Mouse (Mus musculus) gastrocnemius, postnatal 36 days (tissue): Measurements from ENCODE around the gene 4930590J08Rik. TPM values are rescaled to one million over a fixed set of nuclear protein-coding genes. Genes with fewer than 3 reads are reported as not detected.

Source experiments
- DNase-seq, 2 experiments: peaks; one replicate each; pipeline ENCODE4 v3.0.0; 2022
- intact Hi-C: fragments of 180-260 bp; cut with DNase I; formaldehyde crosslinking; loops from one replicate; pipeline ENCODE4 v1.15.1; 2025
- total RNA-seq, 2 experiments: library from RNA; stranded (reverse); gene quantifications; 2 replicates each; pipeline ENCODE4 v1.2.3; 2021

4930590J08Rik gene
- total RNA-seq, 2 experiments from 2014 or later, result 0.81 to 1.1 TPM

DNA sequence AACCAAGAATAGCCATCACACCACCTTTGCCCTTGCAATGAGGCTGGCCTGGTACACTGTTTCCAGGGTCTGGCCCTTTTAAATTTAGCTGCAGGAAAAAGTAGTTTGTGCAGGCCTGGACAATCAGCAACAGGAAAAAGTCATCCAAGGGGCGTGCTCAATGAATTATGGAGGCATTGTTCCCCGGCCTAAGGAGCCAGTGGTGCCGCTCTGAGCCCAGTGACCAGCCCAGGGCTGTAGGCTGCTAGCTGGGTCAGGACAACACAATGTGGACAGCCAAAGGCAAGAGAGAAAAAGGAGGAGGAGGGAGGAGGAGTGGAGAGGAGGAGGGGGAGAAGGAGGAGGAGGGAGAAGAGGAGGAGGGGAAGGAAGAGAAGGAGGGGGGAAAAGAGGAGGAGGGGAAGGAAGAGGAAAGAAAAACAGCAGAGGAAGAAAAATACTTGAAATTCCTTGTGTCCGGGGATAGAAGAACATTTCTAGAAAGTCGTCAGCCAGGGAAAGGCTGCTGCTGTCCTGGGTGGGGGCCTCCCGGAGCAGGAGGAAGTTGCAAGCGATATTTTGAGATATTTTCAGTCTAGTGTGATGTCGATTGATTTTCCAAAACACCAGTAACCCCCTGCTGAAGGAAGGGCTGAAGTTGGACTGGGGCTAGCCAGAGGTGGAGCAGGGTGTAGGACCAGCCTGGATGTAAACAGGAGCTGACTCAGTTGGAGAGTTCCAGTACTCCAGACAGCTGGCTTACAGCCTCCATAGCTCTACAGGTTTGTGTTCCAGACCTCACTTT, 57.6 kb downstream of the 4930590J08Rik start:
- peak in 1 of 2 experiments; percentile 21 for DNase-seq

GRCm38 (mm10) chr6:91963429-91963828, 60.8 kb downstream of the 4930590J08Rik start:
- intact Hi-C loops, result no loop called here
- DNase-seq, result no peak

More for the DNA sequence above, 57.6 kb downstream of the 4930590J08Rik start:
- intact Hi-C loops, result no loop called here

DNA sequence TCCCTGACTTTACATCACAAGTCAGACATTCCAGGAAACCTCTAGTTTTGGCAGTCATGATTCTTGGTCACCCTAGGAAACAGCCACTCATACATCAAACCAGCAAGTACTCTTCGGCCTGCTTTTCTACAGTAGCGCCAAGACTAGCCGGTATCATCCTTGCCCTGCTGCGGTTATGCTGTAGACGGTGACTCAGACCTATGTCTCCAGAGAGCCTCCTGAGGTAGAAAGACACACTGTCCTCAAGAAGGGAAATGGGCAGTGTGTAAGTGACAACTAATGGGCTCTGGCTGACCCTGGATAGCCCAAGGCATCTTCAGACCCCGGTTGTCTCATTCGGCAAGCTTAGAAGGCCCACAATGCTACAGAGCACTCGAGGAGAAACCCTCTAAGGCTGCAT, 62.5 kb downstream of the 4930590J08Rik start:
- no peak for DNase-seq
- intact Hi-C loops, result no loop called here

DNA sequence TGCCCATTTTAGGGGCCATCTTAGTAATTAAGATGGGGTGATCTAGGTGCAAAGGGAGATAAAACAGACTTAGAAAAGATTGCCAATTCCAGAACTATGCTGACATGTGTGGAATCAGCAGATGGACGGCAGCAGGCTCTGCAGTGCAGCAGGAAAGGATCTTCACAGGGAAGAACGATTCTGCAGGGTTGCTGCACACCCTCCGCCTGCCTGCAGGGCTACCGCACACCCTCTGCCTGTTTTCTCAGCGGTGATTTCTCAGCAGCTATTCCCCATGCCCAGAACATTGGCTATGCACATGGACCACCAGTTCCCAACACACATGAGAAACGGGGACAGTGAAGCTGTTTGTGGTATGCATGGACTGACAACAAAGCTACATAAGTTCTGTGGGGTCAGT, 63.4 kb downstream of the 4930590J08Rik start:
- no peak for DNase-seq
- intact Hi-C loops, result no loop called here

DNA sequence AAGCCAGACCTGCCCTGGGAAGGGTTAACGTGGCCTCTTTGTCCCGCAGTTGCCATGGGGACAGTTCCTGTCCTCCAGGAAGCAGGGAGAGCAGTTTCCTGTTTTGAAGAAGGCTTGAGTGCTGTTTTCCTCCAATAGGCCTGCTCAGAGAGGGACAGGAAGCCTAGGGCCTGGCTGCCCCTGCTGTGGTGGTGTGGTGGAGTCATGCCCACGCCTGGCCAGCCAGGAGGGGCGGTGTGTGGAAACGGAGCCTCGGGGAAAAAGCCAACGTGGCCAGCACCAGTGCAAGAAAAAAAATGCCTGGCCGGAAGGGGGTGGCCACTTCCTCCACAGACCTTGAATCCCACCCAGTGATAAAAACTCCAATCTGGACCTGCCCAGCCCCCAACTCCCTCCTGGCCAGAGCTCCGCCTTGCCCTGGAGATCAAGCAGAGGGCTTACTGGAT, 69.6 kb downstream of the 4930590J08Rik start:
- peak; percentile 40 to 53 for DNase-seq
- intact Hi-C loops, result no loop called here

DNA sequence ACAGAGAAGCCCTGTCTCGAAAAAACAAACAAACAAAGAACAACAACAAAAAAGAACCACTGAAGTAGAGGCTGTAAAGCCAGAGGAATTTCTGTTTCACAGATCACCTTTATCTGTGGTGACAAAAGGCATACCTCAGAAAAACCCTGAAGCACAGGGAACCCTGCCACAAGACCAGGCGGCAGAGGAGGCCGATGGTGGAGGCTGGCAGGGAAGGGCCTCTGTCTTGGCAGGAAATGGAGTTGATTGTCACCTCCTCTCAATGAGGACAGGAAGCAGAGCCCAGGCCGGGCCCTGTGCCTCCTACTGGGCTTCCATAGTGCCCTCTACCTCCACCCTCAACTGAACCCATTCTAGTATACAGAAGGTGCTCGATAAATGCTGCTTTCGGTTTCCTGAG, 71.4 kb downstream of the 4930590J08Rik start:
- intact Hi-C loops, result no loop called here
- no peak for DNase-seq

DNA sequence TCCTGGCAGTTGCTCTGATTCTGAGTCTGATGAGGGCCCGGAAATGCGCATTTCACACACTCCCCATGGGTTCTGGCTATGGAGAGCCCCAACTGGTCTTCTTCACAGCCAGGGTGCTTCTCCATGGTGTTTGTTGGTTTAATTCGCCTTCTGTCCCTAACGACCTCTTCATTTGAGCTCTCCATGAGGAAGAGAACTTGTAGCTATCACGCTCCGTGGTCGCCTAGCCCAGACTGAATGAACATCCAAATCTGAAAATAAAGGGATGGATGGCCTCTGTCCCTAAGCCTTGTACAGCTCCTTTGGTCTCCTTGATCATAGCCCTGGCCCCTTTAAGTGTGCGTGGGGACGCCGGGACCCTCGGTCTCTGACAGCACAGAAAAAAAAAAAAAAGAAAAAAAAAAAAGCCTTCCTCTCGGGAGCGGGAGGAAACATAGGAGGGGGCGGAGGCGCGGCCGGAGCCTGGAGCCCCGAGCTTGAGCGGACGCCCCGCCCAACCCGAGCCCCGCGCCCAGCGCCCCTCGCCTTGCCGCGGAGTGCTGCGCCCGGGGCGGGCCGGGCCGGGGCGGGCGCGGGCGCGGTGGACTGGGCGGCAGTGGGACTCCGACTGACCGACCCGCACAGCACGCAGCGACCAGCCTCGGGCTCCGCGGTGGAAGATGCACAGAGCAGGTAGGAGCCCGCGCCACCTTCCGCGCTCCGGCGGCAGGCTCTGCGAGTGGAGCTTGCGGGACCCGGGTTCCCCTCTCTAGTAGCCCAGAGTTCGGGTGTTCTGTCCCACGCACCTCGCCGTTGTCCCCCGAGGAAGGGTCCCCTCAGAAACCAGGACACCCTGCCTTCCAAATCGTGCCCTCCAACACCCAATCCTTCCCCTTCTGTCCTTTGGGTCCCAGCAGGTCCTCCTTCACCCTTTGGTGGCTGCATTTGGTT, 76.0 kb downstream of the 4930590J08Rik start, which contains the start of gene Fgd5:
Gene Fgd5, plus strand, starts transcription at position 508 of the 930 bp plus-strand sequence.
- DNase-seq, result peak; percentile 30 to 32
- intact Hi-C loops, result loop anchor here (5.0 kb wide), 1 partner anchor 76 kb away; the partner anchor contains the start of gene 4930590J08Rik

GRCm38 (mm10) chr6:91979301-91979996, 76.8 kb downstream of the 4930590J08Rik start:
- no peak for DNase-seq
- intact Hi-C loops, result loop anchor here (5.0 kb wide), 1 partner anchor 77 kb away; the partner anchor contains the start of gene 4930590J08Rik

DNA sequence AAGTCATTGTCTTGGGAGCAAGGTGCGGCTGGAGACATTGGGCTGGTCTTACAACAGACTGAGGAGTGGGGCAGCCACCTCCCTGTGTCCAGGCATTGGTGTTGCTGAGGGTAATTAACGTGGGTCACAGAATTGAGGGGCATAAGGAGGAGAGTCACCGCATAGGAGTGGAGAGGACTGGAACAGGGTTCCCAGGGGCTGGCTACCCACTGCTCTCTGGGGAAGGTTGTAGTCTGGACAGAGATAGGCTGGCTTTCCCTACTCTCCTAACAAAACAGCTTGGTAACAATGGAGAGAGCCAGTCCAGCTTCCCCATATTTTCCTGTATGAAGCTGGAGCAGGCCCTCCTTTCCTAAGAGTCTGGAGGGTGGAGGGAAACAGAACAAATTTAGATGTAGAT, 77.4 kb downstream of the 4930590J08Rik start:
- no peak for DNase-seq
- intact Hi-C loops, result loop anchor here (5.0 kb wide), 1 partner anchor 87 kb away; no protein-coding TSS in a partner anchor

GRCm38 (mm10) chr6:91990101-91990500, 87.5 kb downstream of the 4930590J08Rik start:
- no peak for DNase-seq
- intact Hi-C loops, result no loop called here

DNA sequence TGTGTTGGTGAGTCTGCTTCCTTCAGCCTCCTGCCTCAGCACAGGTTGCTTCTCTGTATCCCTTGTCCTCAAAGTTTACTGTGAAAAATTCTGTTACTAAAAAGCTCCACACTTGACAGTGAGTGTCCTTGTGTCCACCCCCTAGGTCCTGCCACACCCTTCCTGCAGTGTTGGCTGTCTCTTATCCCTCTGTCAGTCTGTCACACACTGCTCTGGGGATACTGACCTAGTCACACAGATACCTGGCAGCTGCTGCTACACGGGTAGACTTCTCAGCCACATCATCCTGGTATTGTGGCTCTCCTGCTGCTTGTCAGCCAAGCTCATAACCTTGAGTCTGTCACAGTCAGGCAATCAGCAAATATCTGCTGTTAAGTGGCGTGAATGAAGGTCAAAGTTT, 90.2 kb downstream of the 4930590J08Rik start:
- intact Hi-C loops, result no loop called here
- DNase-seq, result no peak

DNA sequence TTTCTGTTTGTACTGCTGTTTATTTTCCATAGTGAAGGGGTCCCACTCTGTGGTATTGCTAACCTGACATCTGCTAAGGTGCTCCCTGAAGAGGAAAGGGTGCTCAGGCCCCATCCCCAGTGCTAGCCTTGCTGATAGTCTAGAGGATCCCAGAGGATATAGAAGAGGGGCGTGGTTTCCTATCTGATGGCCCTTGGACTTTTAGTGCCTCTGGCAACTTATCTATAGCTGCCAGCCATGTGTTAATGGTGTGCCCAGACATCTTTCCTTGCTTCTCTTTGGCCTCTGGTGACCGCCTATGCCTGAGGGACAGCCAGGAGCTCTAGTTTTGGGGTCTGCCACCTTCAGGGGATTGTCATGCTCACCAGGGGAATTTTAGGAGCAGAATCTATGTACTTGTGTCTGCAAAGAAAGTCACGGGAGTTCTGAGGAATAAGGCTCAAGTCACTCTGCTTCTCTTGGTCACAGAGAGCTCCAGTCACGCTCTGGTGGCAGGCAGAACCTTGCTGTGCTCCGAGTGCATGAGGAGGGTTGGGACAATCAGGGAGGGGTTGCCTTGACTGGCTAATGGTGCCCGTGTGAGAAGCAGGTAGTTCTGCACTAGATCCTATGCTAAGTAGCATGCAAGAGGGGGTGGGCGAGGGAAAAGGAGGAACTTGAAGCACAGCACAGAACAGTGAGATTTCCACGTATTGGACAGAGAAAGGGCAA, 91.3 kb downstream of the 4930590J08Rik start:
- DNase-seq, result no peak

GRCm38 (mm10) chr6:91996072-91996471, 93.5 kb downstream of the 4930590J08Rik start:
- intact Hi-C loops, result no loop called here
- no peak for DNase-seq

More for the DNA sequence above, 91.3 kb downstream of the 4930590J08Rik start:
- intact Hi-C loops, result no loop called here

Other genes starting within 250 kb of the 4930590J08Rik start
- gene Slc6a6, start 218.8 kb upstream of the 4930590J08Rik start, total RNA-seq, result 10 to 100 TPM; 66.3 to 70.0 TPM
- gene Grip2, start 75.6 kb upstream of the 4930590J08Rik start, total RNA-seq, result 1 to 10 TPM; 2.4 to 3.3 TPM
- 1 to 10 TPM; 7.2 to 8.2 TPM for gene Ccdc174, start 24.8 kb upstream of the 4930590J08Rik start, total RNA-seq
- 10 to 100 TPM in 1 of 2 experiments, 1 to 10 TPM in 1; 6.8 to 10.3 TPM for gene Fgd5, start 76.1 kb downstream of the 4930590J08Rik start, total RNA-seq
- gene Nr2c2, start 188.6 kb downstream of the 4930590J08Rik start, total RNA-seq, result 10 to 100 TPM; 17.7 to 24.2 TPM